Mouse (Mus musculus) kidney, postnatal 14 days (tissue): ENCODE measurements around the gene Atp2c2.

Source experiments
- DNase-seq: peaks from one replicate; pipeline ENCODE4 v3.0.0; 2022; ENCODE audit warnings: mixed read lengths

The Atp2c2 gene

GRCm38 (mm10) chr8:119785764-119786405 lies 86.1 kb downstream of the Atp2c2 start:
- no peak for DNase-seq

GRCm38 (mm10) chr8:119786871-119787270 lies 87.1 kb downstream of the Atp2c2 start:
- no peak for DNase-seq

GRCm38 (mm10) chr8:119787341-119787740 lies 87.5 kb downstream of the Atp2c2 start:
- DNase-seq, result no peak

- no peak for DNase-seq
Measured at GRCm38 (mm10) chr8:119788607-119789381, 89.0 kb downstream of the Atp2c2 start.

GRCm38 (mm10) chr8:119789581-119789980 lies 89.8 kb downstream of the Atp2c2 start:
- no peak for DNase-seq

- DNase-seq, result peak; percentile 71
Measured at GRCm38 (mm10) chr8:119791804-119792704, 92.2 kb downstream of the Atp2c2 start.

- no peak for DNase-seq
Measured at GRCm38 (mm10) chr8:119794689-119795088, 94.9 kb downstream of the Atp2c2 start.

GRCm38 (mm10) chr8:119795651-119796050 lies 95.8 kb downstream of the Atp2c2 start:
- DNase-seq, result no peak

GRCm38 (mm10) chr8:119798170-119798964 lies 98.6 kb downstream of the Atp2c2 start:
- peak; percentile 71 for DNase-seq

GRCm38 (mm10) chr8:119798965-119799264 lies 99.1 kb downstream of the Atp2c2 start:
- DNase-seq, result no peak

GRCm38 (mm10) chr8:119801168-119801567 lies 101.4 kb downstream of the Atp2c2 start:
- DNase-seq, result no peak

GRCm38 (mm10) chr8:119802592-119802991 lies 102.8 kb downstream of the Atp2c2 start:
- no peak for DNase-seq

- DNase-seq, result no peak
Measured at GRCm38 (mm10) chr8:119805275-119805674, 105.5 kb downstream of the Atp2c2 start.

- no peak for DNase-seq
Measured at GRCm38 (mm10) chr8:119806422-119807263, 106.8 kb downstream of the Atp2c2 start.
